Mouse (Mus musculus) liver, adult 10 weeks (tissue): ENCODE results near the gene Tmem9b. TPM values are rescaled to one million over a fixed set of nuclear protein-coding genes. Genes with fewer than 3 reads are reported as not detected.

Experiments used
- polyA plus RNA-seq: library from polyadenylated mRNA; stranded (reverse); fragments of 350-450 nt; fragmentation: Illumina TruSeq; extraction: RNeasy Lipid Tissue Mini Kit (QIAGEN cat#74804); gene quantifications from one replicate; pipeline ENCODE4 v1.2.3, GENCODE M21; 2014; ENCODE audit warnings: low read depth, low replicate concordance

Tmem9b gene
- polyA plus RNA-seq = 37.7 TPM

DNA sequence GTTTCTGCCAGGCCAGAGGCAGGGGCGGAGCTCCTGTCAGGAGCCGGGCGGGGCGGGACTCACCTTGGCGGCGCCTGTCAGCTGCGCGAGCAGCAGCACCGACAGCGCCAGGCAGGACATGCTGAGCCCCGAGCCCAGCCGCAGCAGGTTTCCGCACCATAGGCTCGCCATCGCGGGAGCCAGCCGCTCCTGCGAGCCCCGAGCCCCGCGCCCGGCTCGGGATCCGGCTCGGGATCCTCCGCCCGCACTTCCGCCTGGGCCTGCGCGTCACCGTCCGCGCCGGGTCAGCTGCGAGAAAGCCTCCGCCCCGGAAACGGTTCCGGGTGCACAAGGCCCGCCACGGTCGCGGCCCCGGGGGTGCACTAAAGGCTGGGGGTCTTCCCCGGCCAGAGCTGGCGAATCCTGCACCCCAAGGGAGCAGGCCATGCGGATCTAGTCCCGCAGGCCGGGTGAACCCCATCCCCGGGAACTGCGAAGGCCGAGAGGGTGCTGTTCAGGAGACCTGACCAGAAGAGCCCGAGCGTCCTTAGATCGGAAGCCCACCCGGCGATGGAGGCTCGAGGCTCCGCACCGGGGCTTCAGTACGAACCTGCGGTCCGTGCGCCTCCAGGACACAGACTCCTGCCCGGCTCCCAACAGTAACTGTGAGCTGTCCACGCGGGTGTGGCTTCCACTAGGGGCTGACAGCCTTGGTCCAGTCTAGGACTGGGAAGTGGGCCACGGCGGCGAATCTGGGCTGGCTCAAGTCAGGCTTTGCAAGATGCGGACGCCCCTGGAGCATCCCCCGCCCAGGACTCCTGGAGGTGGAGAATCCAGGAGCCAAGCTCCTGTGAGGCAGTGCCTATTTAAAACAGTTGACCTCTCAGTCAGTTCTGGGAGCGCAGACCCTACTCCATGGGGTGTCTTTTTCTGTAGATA is at the start of gene Tmem9b:
TSS of gene Tmem9b (minus strand) at position 868 of the 918 bp plus-strand sequence.

DNA sequence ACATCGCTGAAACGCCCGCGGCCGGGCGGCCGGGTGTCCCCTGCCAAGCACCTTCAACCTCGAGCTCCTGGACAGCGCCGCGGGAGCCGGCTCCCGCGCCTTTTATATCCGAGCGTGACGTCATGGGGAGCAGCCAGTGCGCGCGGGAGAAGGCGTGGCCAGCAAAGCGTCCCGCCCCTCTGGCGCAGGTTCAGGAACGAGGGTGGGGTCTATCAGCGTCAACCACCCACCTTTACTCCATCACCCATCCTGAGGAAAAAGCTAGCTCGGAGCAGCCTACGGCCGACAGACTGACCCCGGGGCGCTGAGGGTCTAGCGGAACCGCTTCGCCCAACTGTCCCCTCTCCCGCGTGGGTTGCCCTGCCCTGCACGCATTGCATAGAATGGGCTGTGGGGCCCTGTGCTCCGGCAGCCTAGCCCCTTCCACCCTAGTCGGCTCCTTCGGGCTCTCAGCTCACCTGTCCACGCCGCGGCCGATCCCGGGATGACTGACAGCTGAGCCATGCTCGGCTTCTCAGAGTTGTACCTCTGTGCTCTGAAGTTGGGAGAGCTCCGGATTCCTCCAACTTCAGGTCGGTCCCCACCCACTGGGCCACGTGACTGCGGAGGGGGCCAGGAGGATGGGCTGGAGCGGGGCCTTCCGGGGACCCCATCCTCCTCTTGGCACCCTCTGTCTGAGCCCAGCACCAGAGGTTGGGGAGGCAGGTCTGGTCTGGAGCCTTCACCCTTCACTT is 29.0 kb upstream of the Tmem9b start, which contains the start of gene Nrip3:
TSS of gene Nrip3 (minus strand) at position 556 of the 734 bp plus-strand sequence.

DNA sequence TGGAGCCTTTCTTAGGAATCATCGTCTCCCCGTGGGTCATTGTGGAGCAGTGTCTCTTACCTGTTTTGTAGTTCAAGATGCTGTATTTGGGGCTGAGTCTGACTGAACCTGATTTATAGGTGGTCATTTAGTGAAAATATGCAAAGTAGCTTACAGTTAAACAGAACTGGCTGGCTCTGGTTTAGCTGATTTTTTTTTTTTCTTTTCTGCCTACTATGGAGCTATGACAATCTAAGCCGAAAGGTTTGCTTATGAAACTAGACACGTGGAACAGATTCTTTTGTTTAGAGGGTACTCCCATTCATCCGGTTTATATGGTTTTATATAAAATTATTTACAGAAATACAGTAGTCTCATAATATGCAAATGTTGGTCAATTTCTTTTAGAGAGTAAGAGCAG is 21.0 kb downstream of the Tmem9b start, which contains the start of gene Ascl3:
TSS of gene Ascl3 (minus strand) at position 101 of the 400 bp plus-strand sequence.

DNA sequence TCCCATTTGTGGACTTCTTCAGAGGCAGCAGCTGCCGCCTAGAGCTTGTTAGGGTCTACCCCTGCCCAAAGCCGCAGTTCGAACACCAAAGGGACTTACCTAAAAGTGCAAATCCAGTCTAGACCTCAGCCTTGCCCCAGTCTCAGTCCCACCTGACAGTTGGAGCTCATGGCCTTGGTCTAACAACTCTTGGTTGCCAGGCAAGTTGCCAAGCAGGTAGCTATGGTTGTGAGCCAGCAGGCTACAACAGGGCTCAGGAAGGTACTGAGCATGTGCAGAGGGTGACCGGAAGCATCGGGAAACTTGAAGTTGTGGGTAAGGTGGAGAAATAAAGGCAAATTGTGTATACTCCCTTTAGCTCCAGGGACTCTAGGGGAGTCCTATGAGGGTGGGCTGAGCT is 29.0 kb downstream of the Tmem9b start, which contains the start of gene BC051019:
TSS of gene BC051019 (minus strand) at position 154 of the 400 bp plus-strand sequence.

DNA sequence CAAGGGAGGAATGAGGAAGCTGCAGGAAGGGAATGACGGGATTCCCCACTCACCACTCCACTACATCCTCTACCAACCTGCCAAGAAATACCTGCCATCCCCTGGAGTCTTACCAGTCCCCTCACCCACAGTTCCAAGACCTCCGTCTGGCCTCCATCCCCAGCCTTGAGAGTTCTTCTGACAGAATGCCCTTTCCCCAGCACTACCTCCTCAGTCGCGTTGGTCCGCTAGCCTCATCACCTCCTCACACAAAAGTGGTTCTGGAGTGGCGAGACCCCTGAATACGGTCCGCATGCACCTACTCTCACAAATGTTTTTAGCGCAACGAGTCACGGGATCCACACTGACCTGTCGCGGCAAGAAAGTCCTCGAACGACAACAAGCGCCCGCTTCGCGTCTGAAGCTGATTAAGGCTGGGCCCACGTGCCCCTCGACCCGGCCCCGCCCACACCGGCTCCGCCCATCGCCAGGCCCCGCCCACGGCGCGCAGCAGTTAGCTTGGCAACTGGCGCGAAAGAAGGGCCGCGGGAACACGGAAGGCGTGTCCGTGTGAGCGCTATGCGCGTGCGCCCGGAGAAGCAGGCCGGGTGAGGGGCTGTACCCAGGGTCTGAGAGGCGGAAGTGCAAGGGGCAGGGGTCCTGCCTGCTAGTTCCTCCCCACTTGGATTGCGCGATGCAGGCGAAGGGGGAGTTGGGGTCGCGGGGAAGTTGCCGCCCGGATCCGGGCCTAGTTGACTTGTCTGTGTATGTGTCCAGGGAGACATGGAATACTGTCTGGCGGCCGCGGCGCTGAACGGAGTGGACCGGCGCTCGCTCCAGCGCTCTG is 49.3 kb downstream of the Tmem9b start, which contains the start of the genes St5 and Akip1:
TSS of gene St5 (minus strand) at position 416 of the 826 bp plus-strand sequence.
TSS of gene Akip1 (plus strand) at position 501 of the 826 bp plus-strand sequence.

Other genes with a start within 250 kb of the Tmem9b start
- gene Trim66, start 244.7 kb downstream of the Tmem9b start, polyA plus RNA-seq = not detected
- gene Rpl27a, start 233.7 kb downstream of the Tmem9b start, polyA plus RNA-seq = 93.0 TPM
- 34.9 TPM for gene St5, start 49.3 kb downstream of the Tmem9b start, polyA plus RNA-seq
- 29.2 TPM for gene Akip1, start 49.2 kb downstream of the Tmem9b start, polyA plus RNA-seq
- not detected for gene BC051019, start 29.0 kb downstream of the Tmem9b start, polyA plus RNA-seq
- not detected for gene Ascl3, start 21.1 kb downstream of the Tmem9b start, polyA plus RNA-seq
- not detected for gene Nrip3, start 29.1 kb upstream of the Tmem9b start, polyA plus RNA-seq
- not detected for gene Scube2, start 112.8 kb upstream of the Tmem9b start, polyA plus RNA-seq
- gene Dennd5a, start 207.6 kb upstream of the Tmem9b start, polyA plus RNA-seq = 18.1 TPM
- 64.7 TPM for gene Tmem41b, start 234.1 kb upstream of the Tmem9b start, polyA plus RNA-seq